Mouse (Mus musculus) liver, postnatal 0 days (tissue): ENCODE measurements around the gene Mmp24. TPM values are rescaled to one million over a fixed set of nuclear protein-coding genes. Genes with fewer than 3 reads are reported as not detected.
A peak's percentile ranks its signal among the peaks of the same experiment; 100 is the strongest.

Experiments
- ATAC-seq: fragments of 200-750 bp; cut with Nextera tagmentation; 2 replicates; pipeline ENCODE4 v1.8.0; 2017; ENCODE audit warnings: mild to moderate bottlenecking, moderate library complexity
- DNase-seq: peaks from one replicate; pipeline ENCODE4 v3.0.0-alpha.2; 2016
- H3K27ac ChIP-seq: fragments of 300-500 bp; sonication (generic); 2 replicates; pipeline ENCODE4 v1.5.1; 2014; ENCODE audit warnings: antibody characterized with exemption, moderate library complexity, mild to moderate bottlenecking, low read depth
- H3K27me3 ChIP-seq: fragments of 300-500 bp; sonication (generic); 2 replicates; pipeline ENCODE4 v1.6.1; 2014; ENCODE audit warnings: low read length, control low read depth, mixed read lengths; ENCODE audit not compliant: insufficient read depth
- H3K36me3 ChIP-seq: fragments of 300-500 bp; sonication (generic); replicated peaks from 2 replicates; pipeline ENCODE4 v1.6.1; 2014; ENCODE audit warnings: mild to moderate bottlenecking, control low read depth, low read length, moderate library complexity, mixed read lengths; ENCODE audit not compliant: insufficient read depth
- H3K4me1 ChIP-seq: fragments of 300-500 bp; sonication (generic); 2 replicates; pipeline ENCODE4 v1.6.1; 2014; ENCODE audit warnings: antibody characterized with exemption, mild to moderate bottlenecking, control low read depth; ENCODE audit not compliant: insufficient read depth
- H3K4me2 ChIP-seq: fragments of 300-500 bp; sonication (generic); 2 replicates; pipeline ENCODE4 v1.6.1; 2014; ENCODE audit warnings: low read depth, mild to moderate bottlenecking, low read length, moderate library complexity, mixed read lengths
- H3K4me3 ChIP-seq: fragments of 300-500 bp; sonication (generic); 2 replicates; pipeline ENCODE4 v1.5.1; 2014; ENCODE audit warnings: low read depth, low read length
- H3K9ac ChIP-seq: fragments of 300-500 bp; sonication (generic); replicated peaks from 2 replicates; pipeline ENCODE4 v1.6.1; 2014; ENCODE audit warnings: mild to moderate bottlenecking, moderate library complexity
- H3K9me3 ChIP-seq: fragments of 300-500 bp; sonication (generic); 2 replicates; pipeline ENCODE4 v1.6.1; 2016; ENCODE audit warnings: mild to moderate bottlenecking, control low read depth, low read length, mixed read lengths
- CTCF ChIP-seq: sonication (generic); IDR thresholded peaks from 2 replicates; pipeline ENCODE4 v1.5.1; 2016; ENCODE audit warnings: antibody characterized with exemption, low read depth
- EP300 ChIP-seq: IDR thresholded peaks from 2 replicates; pipeline ENCODE4 v1.6.1; 2016; ENCODE audit warnings: antibody characterized with exemption, low read depth, mild to moderate bottlenecking
- WGBS: fragments of 180-500 bp; shearing (Covaris S2); extraction: QIAGEN DNeasy Blood & Tissue Kit; methylation state at CpG from one replicate; pipeline ENCODE4 v1.1.7; 2014; ENCODE audit not compliant: insufficient replicate concordance; 5-methylcytosine and 5-hydroxymethylcytosine counted together
- polyA plus RNA-seq: library from polyadenylated mRNA; unstranded; fragments of >200 nt; fragmentation: Nextera tagmentation; extraction: Ambion mirVana; gene quantifications from 2 replicates; pipeline ENCODE4 v1.2.1, GENCODE M21; 2015

Gene Mmp24
- polyA plus RNA-seq, 1 experiment from 2014 or later = not detected

DNA sequence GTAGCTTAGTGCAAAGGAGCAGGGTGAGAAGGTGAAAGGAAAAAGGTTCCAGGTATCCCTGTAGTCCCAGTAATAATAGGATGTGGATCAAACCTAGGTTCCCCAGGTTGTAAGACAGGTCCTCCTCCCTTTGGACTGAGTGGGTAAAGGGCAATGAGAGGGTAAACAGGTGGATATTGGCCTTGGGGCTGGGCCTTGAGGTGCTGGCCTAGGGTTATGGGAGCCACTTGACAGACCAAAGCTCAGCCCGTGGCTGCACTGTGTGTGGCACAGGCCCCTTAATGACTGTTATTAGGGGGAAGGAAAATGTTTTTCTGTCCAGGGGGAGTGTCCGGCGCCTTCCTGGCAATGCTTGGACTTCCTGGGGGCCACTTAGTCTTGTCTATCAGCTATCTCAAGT is 62.8 kb downstream of the Mmp24 start:
- Histone ChIP-seq H3K4me2 (no peak overlapping the region), H3K4me3 (no peak overlapping the region), H3K27me3 (no peaks in the 10 kb centered on the region), H3K27ac (no peak overlapping the region), H3K4me1 (no peaks in the 10 kb centered on the region), H3K36me3 (no peaks in the 10 kb centered on the region), H3K9ac (no peak overlapping the region), H3K9me3 (no peaks in the 10 kb centered on the region)
- DNase-seq (no peak), ATAC-seq (no peak)
- 71% methylated on average over 3 of the region's 3 CpGs for WGBS
- TF ChIP-seq EP300 (no peak), CTCF (no peak)

DNA sequence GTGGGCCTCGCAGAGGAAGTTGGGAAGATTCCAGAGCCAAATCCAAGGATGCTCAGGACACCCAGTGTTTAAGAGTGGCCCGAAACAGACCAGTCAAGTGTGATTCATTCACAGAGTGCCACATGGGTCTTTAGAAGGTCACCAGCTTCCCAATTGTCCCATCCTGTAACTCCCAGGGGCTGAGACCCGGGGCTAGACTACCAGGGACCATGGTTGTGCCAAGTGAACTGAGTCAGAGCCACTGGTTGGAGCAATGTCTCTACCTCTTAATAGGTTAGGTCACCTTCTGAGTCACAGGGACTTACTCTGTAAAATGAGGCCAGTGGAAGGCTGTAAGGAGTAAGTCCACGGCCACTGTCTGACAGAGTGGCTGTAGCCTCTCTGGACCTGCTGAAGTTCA is 63.8 kb downstream of the Mmp24 start:
- no peak for TF ChIP-seq EP300
- no peak for TF ChIP-seq CTCF
- Histone ChIP-seq H3K4me2 (no peak overlapping the region), H3K36me3 (no peaks in the 10 kb centered on the region), H3K27me3 (no peaks in the 10 kb centered on the region), H3K27ac (no peak overlapping the region), H3K4me1 (no peaks in the 10 kb centered on the region), H3K4me3 (no peak overlapping the region), H3K9ac (no peak overlapping the region), H3K9me3 (no peaks in the 10 kb centered on the region)
- no peak for ATAC-seq
- no peak for DNase-seq
- WGBS = 73% methylated on average over 4 of the region's 4 CpGs

DNA sequence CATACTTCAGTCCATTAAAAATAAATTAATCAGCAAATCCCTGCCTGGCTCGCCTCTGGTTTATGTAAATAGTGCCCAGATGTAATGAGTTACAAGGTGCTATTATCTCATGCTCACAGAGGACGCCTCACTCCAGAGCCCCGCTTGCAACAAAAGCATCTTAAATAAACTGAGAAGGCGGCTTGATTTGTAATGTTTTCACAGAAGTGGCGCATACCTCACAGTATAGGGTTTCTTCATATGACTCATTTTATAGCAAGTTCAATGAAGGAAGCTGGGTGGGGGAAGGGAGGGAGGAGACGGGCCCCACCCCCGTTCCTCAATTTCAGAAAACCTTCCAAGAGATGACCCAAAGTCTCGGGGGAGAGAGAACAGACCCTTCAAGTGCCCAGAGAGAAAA is 71.8 kb downstream of the Mmp24 start:
- 81% methylated on average over 8 of the region's 8 CpGs for WGBS
- Histone ChIP-seq H3K4me1 (no peaks in the 10 kb centered on the region), H3K9ac (no peak overlapping the region), H3K9me3 (no peaks in the 10 kb centered on the region), H3K4me2 (no peak overlapping the region), H3K27ac (no peak overlapping the region), H3K36me3 (peaks cover 24% of the 10 kb centered on the region), H3K4me3 (no peak overlapping the region), H3K27me3 (no peaks in the 10 kb centered on the region)
- DNase-seq = no peak
- no peak for ATAC-seq
- TF ChIP-seq CTCF (no peak), EP300 (no peak)

DNA sequence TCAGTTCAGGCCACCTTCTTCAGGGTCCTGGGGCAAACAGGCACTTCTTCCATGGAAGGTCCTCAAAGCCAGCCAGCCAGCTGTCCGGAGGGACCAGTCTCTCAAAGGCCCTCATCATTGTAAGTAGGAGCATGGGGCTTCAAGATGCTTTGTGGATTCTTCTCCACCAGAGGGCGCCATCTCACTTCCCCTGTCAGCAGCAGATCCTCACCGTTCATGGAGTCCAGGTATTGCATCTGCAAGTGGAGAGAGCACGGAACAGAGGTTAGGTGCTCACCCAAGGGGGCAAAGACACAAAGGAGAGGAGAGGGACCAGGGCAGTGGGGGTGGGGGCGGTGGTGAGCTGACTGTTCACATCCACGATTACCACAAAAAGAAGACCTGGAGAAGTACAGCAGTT is 73.1 kb downstream of the Mmp24 start:
- H3K4me3 ChIP-seq = no peak overlapping the region
- no peaks in the 10 kb centered on the region for H3K4me1 ChIP-seq
- WGBS = 42% methylated on average over 6 of the region's 6 CpGs
- H3K4me2 ChIP-seq = no peak overlapping the region
- H3K36me3 ChIP-seq = peaks cover 24% of the 10 kb centered on the region
- ATAC-seq (peak; percentile 40; the same call in 1 of the 2 replicates), DNase-seq (peak; percentile 82)
- no peaks in the 10 kb centered on the region for H3K9me3 ChIP-seq
- peak; percentile 97 for TF ChIP-seq CTCF
- TF ChIP-seq EP300 = no peak
- H3K27me3 ChIP-seq = no peaks in the 10 kb centered on the region
- H3K9ac ChIP-seq = no peak overlapping the region
- H3K27ac ChIP-seq = no peak overlapping the region

DNA sequence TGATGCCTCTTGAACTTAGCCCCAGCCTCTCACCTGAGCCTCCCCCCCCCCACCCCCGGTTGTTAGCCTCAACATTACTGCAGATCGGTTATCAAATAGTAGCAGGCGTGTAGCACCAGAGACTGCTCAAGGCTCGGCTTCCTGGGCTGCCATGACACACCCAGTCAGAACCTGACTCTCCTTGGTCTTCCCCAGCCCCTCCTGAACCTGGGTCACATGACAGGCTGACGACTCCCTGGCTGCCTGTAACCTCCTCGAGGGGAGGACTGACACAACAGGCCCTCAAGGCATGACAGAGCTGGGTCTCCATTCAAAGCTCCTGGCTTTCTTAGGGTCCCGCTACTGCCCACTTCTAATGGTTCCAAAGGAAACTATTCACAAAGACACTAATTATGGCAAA is 74.3 kb downstream of the Mmp24 start:
- WGBS = 47% methylated on average over 7 of the region's 7 CpGs
- H3K27ac ChIP-seq = no peak overlapping the region
- H3K4me2 ChIP-seq = no peak overlapping the region
- no peaks in the 10 kb centered on the region for H3K4me1 ChIP-seq
- TF ChIP-seq CTCF = no peak
- no peak for TF ChIP-seq EP300
- no peak overlapping the region for H3K4me3 ChIP-seq
- H3K36me3 ChIP-seq = peaks cover 24% of the 10 kb centered on the region
- DNase-seq = no peak
- ATAC-seq = no peak
- H3K9ac ChIP-seq = no peak overlapping the region
- no peaks in the 10 kb centered on the region for H3K9me3 ChIP-seq
- H3K27me3 ChIP-seq = no peaks in the 10 kb centered on the region

GRCm38 (mm10) chr2:155850120-155850519 is 75.0 kb downstream of the Mmp24 start:
- Histone ChIP-seq H3K27ac (no peak overlapping the region), H3K27me3 (no peaks in the 10 kb centered on the region), H3K4me1 (no peaks in the 10 kb centered on the region), H3K4me3 (no peak overlapping the region), H3K9ac (no peak overlapping the region), H3K36me3 (peaks cover 24% of the 10 kb centered on the region), H3K4me2 (no peak overlapping the region), H3K9me3 (no peaks in the 10 kb centered on the region)
- 83% methylated on average over 7 of the region's 7 CpGs for WGBS
- DNase-seq = no peak
- no peak for ATAC-seq
- no peak for TF ChIP-seq EP300
- no peak for TF ChIP-seq CTCF

DNA sequence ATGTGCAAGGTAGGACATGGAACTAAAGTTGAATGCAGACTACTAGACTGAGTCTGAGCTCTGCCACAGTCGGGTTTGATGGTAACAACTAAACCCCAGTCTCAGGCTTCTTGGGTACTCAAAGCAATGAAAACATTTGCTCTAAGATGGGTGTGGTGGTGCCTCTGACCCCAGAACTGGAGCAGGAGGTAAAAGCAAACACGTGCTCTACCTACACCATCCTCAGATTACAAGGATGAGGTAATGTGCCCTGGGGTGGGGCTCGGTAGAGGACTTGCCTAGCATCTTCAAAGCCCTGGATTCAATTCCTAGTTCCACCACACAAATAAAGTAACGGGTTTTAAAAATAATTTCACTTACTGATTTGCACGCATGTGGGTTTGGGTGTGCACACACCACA is 77.4 kb downstream of the Mmp24 start:
- ATAC-seq (no peak), DNase-seq (no peak)
- WGBS = 80% methylated on average over 5 of the region's 5 CpGs
- Histone ChIP-seq H3K27me3 (no peaks in the 10 kb centered on the region), H3K4me1 (no peaks in the 10 kb centered on the region), H3K36me3 (peaks cover 20% of the 10 kb centered on the region), H3K9ac (no peak overlapping the region), H3K4me2 (no peak overlapping the region), H3K27ac (no peak overlapping the region), H3K4me3 (no peak overlapping the region), H3K9me3 (no peaks in the 10 kb centered on the region)
- TF ChIP-seq CTCF (no peak), EP300 (no peak)
